Mouse (Mus musculus): ENCODE measurements around the gene Crygb. TPM values are rescaled to one million over a fixed set of nuclear protein-coding genes. Genes with fewer than 3 reads are reported as not detected.

Crygb gene
- polyA plus RNA-seq, 1 experiment from 2014 or later, result not detected

DNA sequence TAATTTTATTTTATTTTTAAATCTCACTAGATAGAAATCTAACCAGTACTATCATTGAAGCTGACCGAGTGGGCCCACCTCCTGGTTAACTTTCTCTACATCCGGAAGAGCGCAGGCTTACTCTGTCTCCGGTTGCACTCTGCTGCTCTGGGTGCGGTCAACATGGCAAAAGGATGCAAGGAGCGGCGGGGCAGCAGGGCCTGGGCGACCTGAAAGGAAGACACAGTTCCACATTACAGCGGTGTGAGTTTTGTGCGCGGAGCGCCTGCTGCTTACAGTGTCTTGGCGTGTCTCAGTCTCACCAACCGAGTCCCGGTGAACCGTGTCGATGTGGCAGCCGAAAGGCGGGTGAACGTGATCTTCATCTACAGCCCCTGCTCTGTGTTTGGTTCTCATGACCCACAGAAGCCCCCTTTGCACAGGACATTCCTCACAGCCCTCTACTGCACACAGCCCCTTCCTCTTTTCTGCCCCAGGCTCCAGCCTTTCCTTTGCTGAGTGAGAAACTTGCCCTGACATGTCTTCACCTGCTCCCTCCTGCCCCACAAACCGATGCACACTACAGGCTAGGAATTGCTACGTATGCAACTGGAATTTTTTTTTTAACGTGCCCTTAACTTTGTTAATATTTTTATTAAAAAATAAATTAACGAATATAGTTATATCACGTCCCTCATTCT lies 27.8 kb upstream of the Crygb start:
- 72% methylated on average over 25 of the region's 25 CpGs for WGBS
- Histone ChIP-seq H3K36me3 (no peaks in the 10 kb centered on the region), H3K27me3 (no peaks in the 10 kb centered on the region), H3K4me1 (replicated peaks) (no peaks in the 10 kb centered on the region), H3K4me2 (no peak overlapping the region), H3K4me3 (replicated peaks) (no peak overlapping the region), H3K9me3 (no peaks in the 10 kb centered on the region), H3K9ac (replicated peaks) (no peak overlapping the region), H3K27ac (no peak overlapping the region)
- no peak for ATAC-seq (ENCODE audit: insufficient number of reproducible peaks, insufficient read depth, low FRiP score, low TSS enrichment, low read depth)

DNA sequence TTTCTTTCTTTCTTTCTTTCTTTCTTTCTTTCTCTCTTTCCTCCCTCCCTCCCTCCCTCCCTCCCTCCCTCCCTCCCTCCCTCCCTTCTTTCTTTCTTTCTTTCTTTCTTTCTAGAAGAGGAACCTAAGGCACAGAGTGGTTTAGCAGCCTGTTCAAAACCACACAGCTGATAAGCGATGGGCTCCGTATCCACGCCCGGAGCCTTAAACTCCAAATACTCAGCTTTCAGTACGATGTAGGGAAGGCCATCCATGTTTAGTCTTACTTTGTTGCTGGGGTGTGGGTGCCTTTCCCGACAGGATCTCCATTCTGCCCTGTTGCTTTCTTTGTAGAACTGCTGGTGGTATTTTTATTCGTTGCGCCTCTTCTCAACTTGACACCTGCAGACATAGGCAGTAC lies 27.1 kb upstream of the Crygb start:
- no peak for ATAC-seq (ENCODE audit: insufficient number of reproducible peaks, insufficient read depth, low FRiP score, low TSS enrichment, low read depth)

DNA sequence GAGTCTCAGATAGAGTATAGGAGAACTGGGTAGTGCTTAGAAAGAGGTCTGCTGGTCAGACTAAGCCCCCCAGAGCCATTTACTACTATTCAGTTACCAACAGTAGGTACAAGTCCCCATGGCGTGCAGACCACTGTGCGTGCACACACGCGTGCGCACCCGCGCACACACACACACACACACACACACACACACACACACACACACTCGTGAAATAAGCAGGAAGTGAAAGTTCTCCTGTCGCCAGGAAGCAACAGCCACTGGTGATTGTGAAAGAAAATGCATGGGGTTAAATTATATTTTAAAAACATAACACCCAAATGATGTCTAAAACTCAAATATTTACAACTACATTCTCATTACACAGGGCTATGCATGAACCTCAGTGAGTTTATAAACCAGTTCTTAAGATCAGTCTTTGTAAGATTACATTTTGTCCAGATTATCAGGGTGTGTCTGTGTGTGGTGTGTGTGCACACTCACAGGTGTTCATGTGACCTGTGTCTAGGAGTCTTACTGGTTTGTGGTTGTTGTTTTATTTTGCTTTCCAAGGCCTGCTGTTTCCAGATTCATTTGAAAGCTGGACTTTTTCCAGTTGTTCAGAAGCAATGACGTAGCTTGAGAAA lies 25.7 kb upstream of the Crygb start:
- no peaks in the 10 kb centered on the region for H3K4me1 ChIP-seq (replicated peaks)
- H3K9ac ChIP-seq (replicated peaks), result no peak overlapping the region
- ATAC-seq (ENCODE audit: insufficient number of reproducible peaks, insufficient read depth, low FRiP score, low TSS enrichment, low read depth), result no peak
- H3K4me3 ChIP-seq (replicated peaks), result no peak overlapping the region
- no peak overlapping the region for H3K27ac ChIP-seq
- no peaks in the 10 kb centered on the region for H3K36me3 ChIP-seq
- H3K27me3 ChIP-seq, result no peaks in the 10 kb centered on the region
- H3K9me3 ChIP-seq, result no peaks in the 10 kb centered on the region
- H3K4me2 ChIP-seq, result no peak overlapping the region
- WGBS, result 92% methylated on average over 10 of the region's 10 CpGs

More for the DNA sequence above, 27.1 kb upstream of the Crygb start:
- Histone ChIP-seq H3K27me3 (no peaks in the 10 kb centered on the region), H3K27ac (no peak overlapping the region), H3K4me1 (replicated peaks) (no peaks in the 10 kb centered on the region), H3K9ac (replicated peaks) (no peak overlapping the region), H3K4me3 (replicated peaks) (no peak overlapping the region), H3K9me3 (no peaks in the 10 kb centered on the region), H3K4me2 (no peak overlapping the region), H3K36me3 (no peaks in the 10 kb centered on the region)
- 88% methylated on average over 8 of the region's 8 CpGs for WGBS

DNA sequence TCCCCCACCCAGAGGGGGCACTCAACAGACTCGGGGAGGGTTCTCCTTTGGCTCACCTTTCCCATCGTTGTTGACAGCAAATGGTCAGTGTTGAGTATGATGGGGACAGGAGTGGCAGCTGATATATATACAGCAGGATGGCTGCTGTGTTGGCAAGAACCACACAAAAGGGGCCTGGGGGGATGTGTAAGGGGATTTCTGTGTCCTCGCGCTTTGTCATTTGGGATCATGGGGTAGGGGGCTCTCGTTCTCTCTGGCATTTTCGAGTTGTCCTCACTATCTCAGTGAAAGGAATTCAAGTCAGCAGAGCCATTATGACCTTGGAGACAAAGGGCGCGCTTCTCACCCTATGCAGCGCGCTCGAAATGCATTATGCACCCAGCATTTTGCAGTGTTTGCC lies 21.2 kb upstream of the Crygb start, which contains the start of gene Cryga:
TSS of gene Cryga (minus strand) at position 101 of the 400 bp plus-strand sequence.
- H3K9ac ChIP-seq (replicated peaks), result no peak within 1 kb of the TSS
- no peak within 1 kb of the TSS for H3K4me3 ChIP-seq (replicated peaks)
- no peaks in the 10 kb centered on the region for H3K4me1 ChIP-seq (replicated peaks)
- no peak within 1 kb of the TSS for H3K27ac ChIP-seq
- H3K9me3 ChIP-seq, result no peaks in the 10 kb centered on the region
- H3K36me3 ChIP-seq, result no peaks in the 10 kb centered on the region
- 92% methylated on average over 11 of the region's 11 CpGs for WGBS
- no peak within 1 kb of the TSS for H3K4me2 ChIP-seq
- no peaks in the 10 kb centered on the region for H3K27me3 ChIP-seq
- no peak for ATAC-seq (ENCODE audit: insufficient number of reproducible peaks, insufficient read depth, low FRiP score, low TSS enrichment, low read depth)

DNA sequence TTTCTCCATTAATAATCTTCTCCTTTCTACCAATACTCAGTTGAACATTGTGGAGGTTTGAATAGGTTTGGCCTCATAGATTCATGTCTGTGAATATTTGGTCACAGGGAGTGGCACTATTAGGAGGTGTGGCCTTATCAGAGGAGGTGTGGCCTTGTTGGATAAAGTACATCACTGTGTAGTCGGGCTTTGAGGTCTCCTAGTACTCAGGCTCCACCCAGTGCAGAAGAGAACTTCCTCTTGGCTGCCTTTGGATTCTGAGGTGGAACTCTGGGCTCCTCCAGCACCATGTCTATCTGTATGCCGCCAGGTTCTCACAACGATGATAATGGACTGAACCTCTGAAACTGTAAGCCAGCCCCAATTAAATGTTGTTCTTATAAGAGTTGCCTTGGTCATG lies 14.9 kb upstream of the Crygb start:
- Histone ChIP-seq H3K9me3 (no peaks in the 10 kb centered on the region), H3K27me3 (no peaks in the 10 kb centered on the region), H3K4me3 (replicated peaks) (no peak overlapping the region), H3K4me1 (replicated peaks) (no peaks in the 10 kb centered on the region), H3K27ac (no peak overlapping the region), H3K4me2 (no peak overlapping the region), H3K36me3 (no peaks in the 10 kb centered on the region), H3K9ac (replicated peaks) (no peak overlapping the region)
- WGBS, result 83% methylated on average over 3 of the region's 3 CpGs
- no peak for ATAC-seq (ENCODE audit: insufficient number of reproducible peaks, insufficient read depth, low FRiP score, low TSS enrichment, low read depth)

DNA sequence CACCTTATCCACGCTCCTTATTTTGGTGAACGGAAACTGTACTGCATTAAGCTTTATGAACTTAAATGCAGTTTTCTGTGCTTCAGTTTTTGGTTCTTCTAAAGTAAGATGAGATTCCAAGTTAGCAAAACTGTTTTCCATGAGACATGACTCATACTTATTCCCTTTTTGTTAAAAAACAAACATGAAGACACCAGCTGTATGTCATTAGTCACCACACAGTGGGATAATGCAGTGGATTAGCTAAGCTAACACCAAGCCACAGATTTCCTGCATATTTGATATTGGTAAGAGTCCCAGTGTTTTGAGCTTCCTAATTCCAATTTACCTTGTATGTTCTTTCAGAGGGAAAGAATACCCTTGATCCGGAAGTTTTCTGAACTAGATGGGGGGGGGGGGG lies 9.5 kb upstream of the Crygb start:
- no peak overlapping the region for H3K27ac ChIP-seq
- H3K9ac ChIP-seq (replicated peaks), result no peak overlapping the region
- no peak overlapping the region for H3K4me3 ChIP-seq (replicated peaks)
- H3K36me3 ChIP-seq, result no peaks in the 10 kb centered on the region
- H3K9me3 ChIP-seq, result no peaks in the 10 kb centered on the region
- no peak overlapping the region for H3K4me2 ChIP-seq
- no peaks in the 10 kb centered on the region for H3K4me1 ChIP-seq (replicated peaks)
- no peaks in the 10 kb centered on the region for H3K27me3 ChIP-seq
- WGBS, result 92% methylated on average over 3 of the region's 3 CpGs
- ATAC-seq (ENCODE audit: insufficient number of reproducible peaks, insufficient read depth, low FRiP score, low TSS enrichment, low read depth), result no peak

DNA sequence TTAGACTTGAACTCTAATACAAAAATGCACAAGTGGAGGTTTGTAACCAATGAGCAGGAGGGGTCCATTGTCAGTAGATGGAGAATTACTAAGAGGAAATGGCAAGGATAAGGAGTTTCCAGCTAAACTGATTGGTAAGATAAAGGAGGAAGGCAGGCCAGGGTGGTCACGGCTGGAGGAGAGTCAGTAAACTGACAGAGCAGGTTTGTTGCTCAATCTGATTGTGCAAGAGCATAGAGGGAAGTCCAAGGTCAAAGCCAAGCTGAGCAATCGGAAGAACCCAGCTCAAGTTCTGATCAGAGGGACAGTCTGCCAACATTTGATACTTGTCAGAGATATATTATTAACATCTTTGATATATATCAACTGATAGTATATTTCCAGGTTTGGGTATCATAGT lies 8.3 kb upstream of the Crygb start:
- no peak for ATAC-seq (ENCODE audit: insufficient number of reproducible peaks, insufficient read depth, low FRiP score, low TSS enrichment, low read depth)
- H3K27ac ChIP-seq, result no peak overlapping the region
- H3K27me3 ChIP-seq, result no peaks in the 10 kb centered on the region
- H3K4me3 ChIP-seq (replicated peaks), result no peak overlapping the region
- no peak overlapping the region for H3K4me2 ChIP-seq
- H3K4me1 ChIP-seq (replicated peaks), result no peaks in the 10 kb centered on the region
- WGBS, result 76% methylated on average over 2 of the region's 2 CpGs
- H3K9me3 ChIP-seq, result no peaks in the 10 kb centered on the region
- no peak overlapping the region for H3K9ac ChIP-seq (replicated peaks)
- no peaks in the 10 kb centered on the region for H3K36me3 ChIP-seq

DNA sequence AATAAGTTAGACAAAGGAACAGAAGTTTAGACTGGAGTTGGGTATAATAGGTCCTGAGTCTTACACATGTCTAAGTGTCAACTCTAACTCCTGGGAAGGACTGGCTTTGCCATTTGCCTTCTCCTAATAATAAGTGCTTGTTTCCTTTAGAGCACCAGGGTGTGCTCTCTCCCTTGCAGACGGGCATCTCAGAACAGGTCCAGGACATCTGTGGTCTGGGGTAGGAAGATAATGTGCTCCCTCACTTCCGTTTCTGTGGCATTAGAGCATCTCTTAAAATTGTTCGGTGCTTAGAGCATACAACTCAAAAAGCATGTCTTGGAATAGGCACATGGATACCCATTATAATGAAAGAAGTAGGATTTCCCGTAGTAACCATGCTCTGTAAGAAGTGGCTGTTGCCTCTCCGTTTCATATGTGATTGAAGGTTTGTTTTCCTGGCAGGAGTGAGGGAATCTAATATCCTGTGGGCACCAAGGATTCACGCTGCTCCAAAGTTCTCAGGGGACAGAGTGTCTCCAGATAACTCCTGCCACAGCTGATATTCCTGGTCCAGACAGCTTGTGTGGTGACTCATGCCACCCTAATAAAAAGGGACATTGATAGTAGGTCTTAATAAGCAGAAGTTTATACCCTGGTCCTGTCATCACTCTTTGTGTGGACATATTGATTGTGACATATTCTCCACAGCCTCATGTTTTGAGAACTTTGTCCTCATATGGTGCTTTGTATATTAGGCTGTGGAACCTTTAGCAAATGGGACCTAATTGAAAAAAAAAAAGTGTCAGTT lies 6.7 kb upstream of the Crygb start:
- H3K4me3 ChIP-seq (replicated peaks), result no peak overlapping the region
- H3K4me2 ChIP-seq, result no peak overlapping the region
- H3K27ac ChIP-seq, result no peak overlapping the region
- H3K4me1 ChIP-seq (replicated peaks), result no peaks in the 10 kb centered on the region
- no peaks in the 10 kb centered on the region for H3K36me3 ChIP-seq
- no peaks in the 10 kb centered on the region for H3K27me3 ChIP-seq
- H3K9ac ChIP-seq (replicated peaks), result no peak overlapping the region
- no peaks in the 10 kb centered on the region for H3K9me3 ChIP-seq
- ATAC-seq (ENCODE audit: insufficient number of reproducible peaks, insufficient read depth, low FRiP score, low TSS enrichment, low read depth), result no peak
- 79% methylated on average over 6 of the region's 6 CpGs for WGBS

DNA sequence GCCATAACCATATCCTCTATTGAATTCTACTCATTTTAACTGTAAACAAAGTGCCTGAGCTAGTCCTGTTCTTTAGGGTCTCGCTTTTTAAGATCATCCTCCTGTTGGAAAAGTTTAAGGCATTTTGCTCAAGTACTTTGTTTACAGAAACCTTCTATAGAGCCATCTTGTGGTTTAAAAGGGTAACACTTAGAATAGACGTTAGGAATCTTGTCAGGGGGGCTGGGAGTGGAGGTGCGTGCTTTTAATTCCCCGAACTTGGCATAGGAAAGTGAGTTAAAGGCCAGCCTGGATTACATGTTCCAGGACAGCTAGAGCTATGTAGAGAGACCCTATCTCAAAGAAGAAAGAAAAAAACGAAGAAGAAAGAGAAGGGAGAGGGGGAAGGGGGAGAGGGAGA lies 6.5 kb downstream of the Crygb start:
- 23% methylated on average over 5 of the region's 5 CpGs for WGBS
- Histone ChIP-seq H3K36me3 (no peaks in the 10 kb centered on the region), H3K9ac (replicated peaks) (no peak overlapping the region), H3K27me3 (no peaks in the 10 kb centered on the region), H3K4me1 (replicated peaks) (no peaks in the 10 kb centered on the region), H3K4me2 (no peak overlapping the region), H3K27ac (no peak overlapping the region), H3K9me3 (no peaks in the 10 kb centered on the region), H3K4me3 (replicated peaks) (no peak overlapping the region)
- ATAC-seq (ENCODE audit: insufficient number of reproducible peaks, insufficient read depth, low FRiP score, low TSS enrichment, low read depth), result no peak

DNA sequence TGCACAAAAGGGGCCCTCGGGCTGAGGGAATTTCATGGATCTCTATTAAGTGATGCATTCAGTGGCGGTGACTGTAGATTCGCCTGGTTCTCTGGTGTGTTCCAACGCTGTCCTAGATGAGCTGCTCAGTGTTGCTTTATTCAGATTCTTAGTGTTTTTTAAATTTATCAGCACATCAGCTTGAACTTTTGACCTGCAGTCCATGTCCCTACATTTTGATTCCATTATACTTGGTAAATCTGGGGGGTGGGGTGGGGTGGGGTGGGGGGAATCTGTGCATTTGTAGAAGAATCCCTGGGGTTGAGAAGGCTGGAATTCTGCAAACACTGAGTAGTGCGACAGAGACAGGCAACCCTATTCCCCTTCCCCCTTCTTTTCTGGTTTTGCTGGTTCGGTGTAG lies 8.5 kb downstream of the Crygb start, which contains the start of gene Crygc:
TSS of gene Crygc (minus strand) at position 101 of the 400 bp plus-strand sequence.
- 73% methylated on average over 6 of the region's 6 CpGs for WGBS
- Histone ChIP-seq H3K9ac (replicated peaks) (no peak within 1 kb of the TSS), H3K27ac (no peak within 1 kb of the TSS), H3K36me3 (no peaks in the 10 kb centered on the region), H3K4me3 (replicated peaks) (no peak within 1 kb of the TSS), H3K9me3 (no peaks in the 10 kb centered on the region), H3K27me3 (no peaks in the 10 kb centered on the region), H3K4me1 (replicated peaks) (no peaks in the 10 kb centered on the region), H3K4me2 (no peak within 1 kb of the TSS)
- no peak for ATAC-seq (ENCODE audit: insufficient number of reproducible peaks, insufficient read depth, low FRiP score, low TSS enrichment, low read depth)

DNA sequence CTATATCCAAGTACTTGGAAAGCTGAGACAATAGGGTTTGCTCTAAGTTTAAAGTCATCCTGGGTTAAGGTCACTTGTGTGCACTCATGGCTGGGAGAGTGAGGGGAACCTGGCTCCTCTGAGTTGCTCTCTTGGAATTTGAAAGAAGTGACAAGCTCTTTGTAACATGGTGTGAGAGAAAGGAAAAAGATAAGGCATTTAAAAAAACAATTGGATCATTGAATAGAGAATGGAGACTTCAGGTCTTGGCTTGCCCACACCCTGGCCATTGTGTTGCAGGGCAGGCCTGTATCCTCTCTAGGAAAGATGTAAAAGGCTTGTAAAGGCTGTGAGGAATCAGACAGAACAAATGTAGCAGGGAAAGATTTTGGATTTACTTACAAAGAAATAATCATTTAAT lies 14.2 kb downstream of the Crygb start:
- Histone ChIP-seq H3K9me3 (no peaks in the 10 kb centered on the region), H3K27me3 (no peaks in the 10 kb centered on the region), H3K27ac (no peak overlapping the region), H3K4me3 (replicated peaks) (no peak overlapping the region), H3K36me3 (no peaks in the 10 kb centered on the region), H3K9ac (replicated peaks) (no peak overlapping the region), H3K4me1 (replicated peaks) (no peaks in the 10 kb centered on the region), H3K4me2 (no peak overlapping the region)
- ATAC-seq (ENCODE audit: insufficient number of reproducible peaks, insufficient read depth, low FRiP score, low TSS enrichment, low read depth), result no peak

Measured in limb, embryonic 12.5 days (tissue).